Mouse (Mus musculus): ENCODE measurements at regions not wholly inside any gene's neighbourhood (a gene's known extent, or its start where the extent isn't known, plus 50 kb on each side); places are given as distances from the start of the nearest gene placed in this dataset.
A peak's percentile ranks its signal among the peaks of the same experiment; 100 is the strongest.

GRCm38 (mm10) chr17:83155106-83155505, 60.0 kb upstream of the Pkdcc start:
- Histone ChIP-seq H3K27ac (no peak overlapping the region), H3K4me3 (no peak overlapping the region), H3K4me1 (peaks cover 4% of the 10 kb centered on the region; the same call in 1 of the 2 replicates), H3K4me2 (no peak overlapping the region), H3K36me3 (no peaks in the 10 kb centered on the region), H3K27me3 (no peaks in the 10 kb centered on the region), H3K9me3 (no peaks in the 10 kb centered on the region), H3K9ac (no peak overlapping the region)
- ATAC-seq (ENCODE audit: borderline replicate concordance, extremely low read depth, low FRiP score, low TSS enrichment), result no peak
- 90% methylated on average over 4 of the region's 4 CpGs for WGBS

GRCm38 (mm10) chr17:83156682-83157081, 58.4 kb upstream of the Pkdcc start:
- ATAC-seq (ENCODE audit: borderline replicate concordance, extremely low read depth, low FRiP score, low TSS enrichment), result no peak
- H3K4me2 ChIP-seq, result no peak overlapping the region
- no peak overlapping the region for H3K27ac ChIP-seq
- H3K36me3 ChIP-seq, result no peaks in the 10 kb centered on the region
- H3K4me1 ChIP-seq, result peaks cover 4% of the 10 kb centered on the region; the same call in 1 of the 2 replicates
- 18% methylated on average over 8 of the region's 8 CpGs for WGBS
- no peak overlapping the region for H3K4me3 ChIP-seq
- H3K27me3 ChIP-seq, result no peaks in the 10 kb centered on the region
- no peaks in the 10 kb centered on the region for H3K9me3 ChIP-seq
- H3K9ac ChIP-seq, result no peak overlapping the region

- 78% methylated on average over 6 of the region's 6 CpGs for WGBS
- no peak for ATAC-seq (ENCODE audit: borderline replicate concordance, extremely low read depth, low FRiP score, low TSS enrichment)
- no peak overlapping the region for H3K27ac ChIP-seq
- no peaks in the 10 kb centered on the region for H3K9me3 ChIP-seq
- no peak overlapping the region for H3K4me3 ChIP-seq
- H3K4me1 ChIP-seq, result peaks cover 11% of the 10 kb centered on the region; the same call in 1 of the 2 replicates
- H3K4me2 ChIP-seq, result no peak overlapping the region
- no peaks in the 10 kb centered on the region for H3K27me3 ChIP-seq
- H3K9ac ChIP-seq, result no peak overlapping the region
- H3K36me3 ChIP-seq, result no peaks in the 10 kb centered on the region
Measured at GRCm38 (mm10) chr17:83158053-83158452, 57.0 kb upstream of the Pkdcc start.

- no peak overlapping the region for H3K4me3 ChIP-seq
- H3K9ac ChIP-seq, result no peak overlapping the region
- no peaks in the 10 kb centered on the region for H3K27me3 ChIP-seq
- 76% methylated on average over 10 of the region's 10 CpGs for WGBS
- no peak overlapping the region for H3K27ac ChIP-seq
- no peak overlapping the region for H3K4me2 ChIP-seq
- H3K9me3 ChIP-seq, result no peaks in the 10 kb centered on the region
- ATAC-seq (ENCODE audit: borderline replicate concordance, extremely low read depth, low FRiP score, low TSS enrichment), result no peak
- no peaks in the 10 kb centered on the region for H3K36me3 ChIP-seq
- H3K4me1 ChIP-seq, result peaks cover 17% of the 10 kb centered on the region
Measured at GRCm38 (mm10) chr17:83158652-83159051, 56.4 kb upstream of the Pkdcc start.

- peaks cover 27% of the 10 kb centered on the region for H3K4me1 ChIP-seq
- H3K36me3 ChIP-seq, result no peaks in the 10 kb centered on the region
- WGBS, result 76% methylated on average over 4 of the region's 4 CpGs
- H3K27ac ChIP-seq, result no peak overlapping the region
- H3K9ac ChIP-seq, result no peak overlapping the region
- H3K27me3 ChIP-seq, result no peaks in the 10 kb centered on the region
- H3K4me2 ChIP-seq, result no peak overlapping the region
- ATAC-seq (ENCODE audit: borderline replicate concordance, extremely low read depth, low FRiP score, low TSS enrichment), result no peak
- no peaks in the 10 kb centered on the region for H3K9me3 ChIP-seq
- no peak overlapping the region for H3K4me3 ChIP-seq
Measured at GRCm38 (mm10) chr17:83159634-83160033, 55.5 kb upstream of the Pkdcc start.

GRCm38 (mm10) chr17:83160296-83160695, 54.8 kb upstream of the Pkdcc start:
- H3K27ac ChIP-seq, result no peak overlapping the region
- H3K9me3 ChIP-seq, result no peaks in the 10 kb centered on the region
- no peak for ATAC-seq (ENCODE audit: borderline replicate concordance, extremely low read depth, low FRiP score, low TSS enrichment)
- WGBS, result 72% methylated on average over 4 of the region's 4 CpGs
- H3K27me3 ChIP-seq, result no peaks in the 10 kb centered on the region
- H3K9ac ChIP-seq, result no peak overlapping the region
- H3K36me3 ChIP-seq, result no peaks in the 10 kb centered on the region
- H3K4me1 ChIP-seq, result peaks cover 29% of the 10 kb centered on the region
- no peak overlapping the region for H3K4me2 ChIP-seq
- H3K4me3 ChIP-seq, result no peak overlapping the region

GRCm38 (mm10) chr17:83161731-83162130, 53.4 kb upstream of the Pkdcc start:
- no peak overlapping the region for H3K4me2 ChIP-seq
- ATAC-seq (ENCODE audit: borderline replicate concordance, extremely low read depth, low FRiP score, low TSS enrichment), result no peak
- H3K9ac ChIP-seq, result no peak overlapping the region
- no peak overlapping the region for H3K27ac ChIP-seq
- H3K9me3 ChIP-seq, result no peaks in the 10 kb centered on the region
- no peak overlapping the region for H3K4me3 ChIP-seq
- 40% methylated on average over 2 of the region's 2 CpGs for WGBS
- H3K27me3 ChIP-seq, result no peaks in the 10 kb centered on the region
- peaks cover 33% of the 10 kb centered on the region for H3K4me1 ChIP-seq
- H3K36me3 ChIP-seq, result no peaks in the 10 kb centered on the region

GRCm38 (mm10) chr17:83163952-83164560, 51.0 kb upstream of the Pkdcc start:
- Histone ChIP-seq H3K4me2 (no peak overlapping the region), H3K4me1 (peaks cover 39% of the 10 kb centered on the region), H3K9me3 (no peaks in the 10 kb centered on the region), H3K27me3 (no peaks in the 10 kb centered on the region), H3K9ac (no peak overlapping the region), H3K4me3 (no peak overlapping the region), H3K27ac (no peak overlapping the region), H3K36me3 (no peaks in the 10 kb centered on the region)
- WGBS, result 29% methylated on average over 9 of the region's 9 CpGs
- ATAC-seq (ENCODE audit: borderline replicate concordance, extremely low read depth, low FRiP score, low TSS enrichment), result peak; percentile 78

- H3K4me1 ChIP-seq, result peaks cover 39% of the 10 kb centered on the region
- H3K4me2 ChIP-seq, result no peak overlapping the region
- H3K9me3 ChIP-seq, result no peaks in the 10 kb centered on the region
- ATAC-seq (ENCODE audit: borderline replicate concordance, extremely low read depth, low FRiP score, low TSS enrichment), result peak; percentile 20; the same call in 1 of the 2 replicates
- H3K9ac ChIP-seq, result no peak overlapping the region
- H3K36me3 ChIP-seq, result no peaks in the 10 kb centered on the region
- 29% methylated on average over 4 of the region's 4 CpGs for WGBS
- H3K27ac ChIP-seq, result no peak overlapping the region
- no peak overlapping the region for H3K4me3 ChIP-seq
- H3K27me3 ChIP-seq, result no peaks in the 10 kb centered on the region
Measured at GRCm38 (mm10) chr17:83164728-83165127, 50.4 kb upstream of the Pkdcc start.

- no peaks in the 10 kb centered on the region for H3K36me3 ChIP-seq
- 62% methylated on average over 4 of the region's 4 CpGs for WGBS
- no peaks in the 10 kb centered on the region for H3K9me3 ChIP-seq
- no peak overlapping the region for H3K27ac ChIP-seq
- H3K4me3 ChIP-seq, result no peak overlapping the region
- H3K9ac ChIP-seq, result no peak overlapping the region
- H3K4me2 ChIP-seq, result no peak overlapping the region
- peaks cover 39% of the 10 kb centered on the region for H3K4me1 ChIP-seq
- no peaks in the 10 kb centered on the region for H3K27me3 ChIP-seq
- no peak for ATAC-seq (ENCODE audit: borderline replicate concordance, extremely low read depth, low FRiP score, low TSS enrichment)
Measured at GRCm38 (mm10) chr17:83165140-83165539, 50.0 kb upstream of the Pkdcc start.

Measured in lung, embryonic 15.5 days (tissue).